Mouse (Mus musculus) lung, postnatal 10 days (tissue): ENCODE results near the gene Dab2ip.
A peak's percentile ranks its signal among the peaks of the same experiment; 100 is the strongest.

Source experiments
- DNase-seq: peaks from one replicate; pipeline ENCODE4 v3.0.0; 2021

The Dab2ip gene

GRCm38 (mm10) chr2:35688581-35688980 lies 130.5 kb downstream of the Dab2ip start:
- DNase-seq: no peak

- no peak for DNase-seq
These were observed 131.8 kb downstream of the Dab2ip start for GRCm38 (mm10) chr2:35689881-35690280.

DNA sequence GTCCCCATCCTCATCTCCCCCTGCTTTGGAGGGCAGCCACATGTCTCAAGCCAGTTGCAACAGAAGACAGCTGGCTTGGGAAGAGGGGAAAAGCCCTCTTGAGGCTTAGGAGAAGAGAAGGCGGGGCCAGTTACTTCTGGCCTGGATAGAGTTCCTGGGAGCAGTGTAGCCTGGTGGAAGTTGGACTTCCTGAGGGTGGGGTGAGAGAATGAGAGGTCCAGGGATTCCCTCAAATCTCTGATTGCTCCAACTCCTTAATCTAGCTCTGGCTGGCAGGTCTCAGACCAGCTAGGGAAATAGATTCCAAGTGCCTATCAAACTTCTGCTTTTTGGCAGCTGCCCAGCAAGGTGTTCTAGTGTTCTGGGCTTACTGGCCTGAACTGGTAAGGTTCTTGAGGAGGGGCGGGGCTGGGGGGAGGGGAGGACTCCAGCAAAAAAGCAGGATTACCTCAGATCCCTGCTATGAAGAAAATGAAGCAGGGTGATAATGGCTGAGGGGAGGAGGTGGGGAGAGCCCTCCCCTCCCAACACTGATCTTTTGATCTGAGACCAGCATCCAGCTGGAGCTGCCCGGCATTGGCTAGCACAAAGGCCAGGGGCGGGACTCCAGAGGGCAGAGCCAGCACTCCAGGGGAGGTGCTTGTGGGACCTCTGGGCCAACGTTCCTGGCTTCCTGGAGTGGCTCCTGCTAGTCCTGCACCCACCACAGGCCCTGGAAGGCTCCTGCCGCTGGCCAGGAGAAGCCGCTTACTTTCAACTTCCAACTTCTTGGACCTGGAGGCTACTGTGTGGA lies 133.4 kb downstream of the Dab2ip start:
- peak; percentile 94 for DNase-seq

DNA sequence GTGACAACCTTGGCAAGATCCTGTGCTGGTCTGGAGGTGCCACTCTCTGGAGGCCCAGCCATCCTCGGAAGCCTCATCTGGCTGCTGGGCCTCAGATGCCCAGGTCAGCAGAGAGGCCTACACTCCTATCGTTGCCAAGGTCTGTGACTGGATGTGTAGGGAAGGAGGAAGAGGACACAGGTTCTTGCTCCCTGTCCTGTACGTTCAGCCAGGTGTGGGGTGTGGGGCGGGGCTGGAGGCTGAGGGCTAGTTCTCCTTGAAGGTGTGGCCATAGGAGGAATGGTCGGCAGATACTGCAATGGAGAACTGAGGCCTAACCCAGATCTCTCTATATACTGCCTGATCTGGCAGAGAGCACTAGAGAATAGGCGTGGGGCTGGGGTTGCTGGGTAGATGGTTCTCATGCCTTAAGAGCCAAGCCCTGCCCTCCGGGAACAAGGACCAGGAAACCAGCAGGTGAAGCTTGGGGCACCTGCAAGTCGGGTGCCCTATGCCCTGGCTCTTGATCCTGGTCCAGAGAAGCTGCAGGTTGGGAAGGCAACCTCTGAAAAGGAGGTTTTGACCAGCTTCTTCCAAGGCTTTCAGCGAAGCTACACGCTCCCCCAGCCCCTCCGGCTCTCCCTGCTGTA lies 134.3 kb downstream of the Dab2ip start:
- DNase-seq: no peak

DNA sequence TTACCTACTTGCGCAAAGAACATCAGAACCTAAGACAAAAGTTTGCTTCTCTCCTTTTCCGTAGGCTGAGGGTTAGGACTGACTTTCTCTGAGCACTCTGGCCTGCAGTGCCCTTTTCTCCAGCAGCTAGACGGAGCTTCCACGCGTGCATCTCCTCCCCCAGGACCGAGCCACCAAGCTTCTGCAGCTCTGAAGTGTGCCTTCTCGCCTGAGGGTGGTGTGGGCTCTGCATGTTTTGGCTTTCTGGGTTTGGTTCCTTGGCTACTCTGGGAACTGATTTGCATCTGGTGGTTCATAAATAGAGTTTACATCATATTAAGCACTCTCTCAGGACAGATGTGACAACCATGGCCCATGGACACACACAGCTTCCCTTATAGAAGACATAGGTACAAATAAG lies 135.0 kb downstream of the Dab2ip start:
- no peak for DNase-seq

GRCm38 (mm10) chr2:35694111-35694510 lies 136.0 kb downstream of the Dab2ip start:
- no peak for DNase-seq

- DNase-seq: no peak
These were observed 138.1 kb downstream of the Dab2ip start for GRCm38 (mm10) chr2:35696193-35696541.

DNA sequence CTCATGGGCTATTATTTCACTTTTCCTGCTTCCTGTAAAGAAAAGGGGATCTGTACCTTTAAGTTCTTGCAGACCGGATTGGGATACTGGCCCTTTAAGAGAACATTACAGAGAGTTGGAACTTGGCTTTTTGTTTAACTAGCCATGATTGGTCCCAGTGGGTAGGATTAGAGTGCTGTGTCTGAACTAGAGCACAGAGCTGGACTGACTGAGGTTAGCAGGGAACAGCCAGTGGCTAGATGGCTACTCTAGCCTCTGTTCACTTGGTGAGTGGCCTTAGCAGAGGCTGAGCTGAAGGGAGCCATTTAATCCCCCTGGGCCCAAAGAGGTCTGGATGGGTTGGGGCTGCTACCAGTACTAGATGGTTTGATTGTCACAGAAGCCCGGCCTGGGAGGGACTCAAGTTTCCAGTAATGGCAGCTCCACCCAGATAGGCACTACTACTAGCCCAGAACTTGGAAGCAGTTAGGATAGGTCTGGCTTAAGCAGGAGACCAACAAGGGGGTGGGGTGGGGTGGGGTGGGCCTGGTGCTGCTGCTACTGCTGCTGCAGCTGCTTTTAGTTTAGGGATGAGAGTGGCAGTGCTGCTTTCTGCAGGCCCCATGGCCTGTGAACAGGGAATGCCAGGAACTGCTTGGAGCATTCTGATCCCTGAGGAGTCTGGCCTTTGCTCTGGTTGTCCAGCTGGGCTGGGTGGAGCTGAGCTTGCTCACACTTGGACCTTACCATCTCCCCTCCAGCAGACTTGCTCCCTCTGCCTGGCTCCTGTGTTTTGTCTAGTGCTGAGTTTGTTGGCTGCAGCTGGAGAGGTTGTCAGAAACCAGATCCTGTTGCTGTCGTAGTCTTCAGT lies 138.7 kb downstream of the Dab2ip start:
- DNase-seq: peak; percentile 68

DNA sequence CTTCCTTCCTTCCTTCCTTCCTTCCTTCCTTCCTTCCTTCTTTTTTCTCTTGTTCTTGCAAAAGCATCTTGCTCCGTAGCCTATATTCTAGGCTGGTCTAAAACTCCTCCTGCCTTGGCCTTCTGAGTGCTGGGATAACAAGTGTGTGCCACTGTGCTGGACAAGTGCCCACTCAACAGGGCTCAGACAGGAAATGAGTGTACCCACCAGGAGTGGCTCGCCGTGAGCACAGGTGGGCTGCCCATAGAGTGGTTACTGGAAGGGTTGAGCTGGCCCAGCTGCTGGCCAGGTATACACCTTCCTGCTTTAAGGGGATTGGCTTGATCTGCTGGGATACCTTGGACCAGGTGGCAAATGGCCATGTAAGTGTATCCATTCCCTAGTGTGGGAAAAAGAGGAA lies 139.7 kb downstream of the Dab2ip start:
- DNase-seq: no peak

DNA sequence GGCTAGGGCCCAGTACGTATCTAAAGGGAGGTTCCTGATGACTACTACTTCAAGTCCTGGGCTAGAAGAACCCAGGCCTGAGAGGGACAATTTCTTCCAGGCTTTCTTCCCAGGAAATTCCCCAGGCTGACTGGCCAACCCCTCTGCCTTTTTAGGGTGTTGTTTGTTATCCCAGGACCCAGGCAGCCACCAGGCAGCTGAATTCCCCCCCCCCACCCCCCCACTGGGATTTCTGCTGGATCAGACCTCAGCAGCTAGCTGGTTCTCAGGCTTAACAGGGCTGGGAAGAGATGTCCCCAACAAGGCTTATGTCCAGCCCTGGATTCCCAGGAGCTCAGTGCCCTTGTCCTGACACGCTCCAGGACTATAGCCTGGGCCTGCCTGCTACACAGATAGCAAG lies 142.9 kb downstream of the Dab2ip start:
- no peak for DNase-seq

DNA sequence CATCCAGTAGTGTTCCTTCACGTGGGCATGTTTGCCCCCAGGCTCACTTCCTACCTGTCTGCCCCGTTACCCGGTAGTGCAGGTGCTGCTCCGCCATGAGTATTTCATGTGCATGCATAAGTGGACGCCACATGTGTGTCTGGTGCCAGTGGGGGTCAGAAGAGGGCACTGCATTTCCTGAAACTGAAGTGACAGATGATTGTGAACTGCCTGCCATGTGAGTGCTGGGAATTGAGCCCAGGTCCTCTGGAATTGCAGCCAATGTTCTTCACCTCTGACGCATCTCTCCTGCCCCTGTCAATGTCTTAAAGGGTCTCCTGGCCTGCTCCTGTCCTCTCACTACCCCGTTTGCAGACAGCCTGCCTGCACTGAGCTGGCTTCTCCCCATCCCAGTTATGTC lies 143.9 kb downstream of the Dab2ip start:
- DNase-seq: no peak

DNA sequence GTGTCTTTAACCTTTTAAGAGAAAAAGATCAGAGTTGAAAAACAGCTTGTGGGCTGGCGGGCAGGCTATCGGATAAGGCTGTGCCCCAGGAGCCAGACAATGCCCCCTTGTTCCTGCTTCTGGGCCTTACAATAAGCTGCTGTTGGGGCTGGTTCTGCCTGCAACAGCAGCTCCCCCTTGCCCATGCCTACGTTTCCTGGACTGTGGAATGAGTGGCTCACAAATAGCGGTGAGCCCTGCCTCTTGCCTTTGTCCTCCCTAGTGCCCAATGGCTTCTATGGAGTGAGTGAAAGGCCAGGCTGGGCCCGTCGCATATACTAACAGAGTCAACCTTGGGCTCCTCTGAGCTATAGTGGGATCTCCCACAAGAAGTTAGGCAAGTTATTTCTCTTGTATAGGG lies 144.5 kb downstream of the Dab2ip start:
- no peak for DNase-seq

- no peak for DNase-seq
These were observed 145.2 kb downstream of the Dab2ip start for GRCm38 (mm10) chr2:35703241-35703640.

DNA sequence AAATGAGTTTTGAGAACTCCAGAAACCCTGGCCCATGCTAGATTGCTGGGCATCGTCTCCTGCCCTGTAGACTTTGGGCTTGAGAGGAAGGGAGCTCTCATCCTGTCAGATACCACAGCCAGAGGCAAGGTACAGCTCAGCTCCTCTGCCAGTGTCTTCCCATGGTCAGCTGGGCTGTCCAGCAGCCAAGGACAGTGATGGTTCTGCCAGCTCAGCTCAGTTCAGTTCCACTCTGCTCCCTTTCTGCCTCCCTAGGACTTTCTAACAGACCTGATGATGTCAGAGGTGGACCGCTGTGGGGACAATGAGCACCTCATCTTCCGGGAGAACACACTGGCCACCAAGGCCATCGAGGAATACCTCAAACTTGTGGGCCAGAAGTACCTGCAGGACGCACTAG lies 154.5 kb downstream of the Dab2ip start:
- no peak for DNase-seq

- no peak for DNase-seq
These were observed 155.4 kb downstream of the Dab2ip start for GRCm38 (mm10) chr2:35713460-35713859.

DNA sequence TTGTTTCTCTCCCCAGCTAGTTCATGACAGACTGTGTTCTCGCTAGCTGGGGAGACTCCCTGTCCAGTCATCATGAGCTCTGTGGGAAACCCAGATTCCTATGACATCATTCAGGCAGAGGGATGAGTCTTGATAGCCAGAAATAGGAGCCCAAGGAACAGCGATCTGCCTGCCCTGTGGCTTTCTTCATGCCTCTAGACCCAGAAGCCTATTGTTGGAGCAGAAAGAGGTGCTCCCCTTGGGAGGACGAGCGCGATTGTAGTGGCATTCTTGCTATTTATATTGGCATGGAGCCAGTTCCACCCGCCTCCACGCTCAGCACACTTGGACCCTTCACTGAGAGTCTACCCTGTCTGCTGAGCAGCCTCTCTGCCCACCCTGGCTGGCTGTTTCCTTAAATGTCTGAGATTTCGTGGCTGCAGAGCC lies 156.7 kb downstream of the Dab2ip start:
- DNase-seq: peak; percentile 39

DNA sequence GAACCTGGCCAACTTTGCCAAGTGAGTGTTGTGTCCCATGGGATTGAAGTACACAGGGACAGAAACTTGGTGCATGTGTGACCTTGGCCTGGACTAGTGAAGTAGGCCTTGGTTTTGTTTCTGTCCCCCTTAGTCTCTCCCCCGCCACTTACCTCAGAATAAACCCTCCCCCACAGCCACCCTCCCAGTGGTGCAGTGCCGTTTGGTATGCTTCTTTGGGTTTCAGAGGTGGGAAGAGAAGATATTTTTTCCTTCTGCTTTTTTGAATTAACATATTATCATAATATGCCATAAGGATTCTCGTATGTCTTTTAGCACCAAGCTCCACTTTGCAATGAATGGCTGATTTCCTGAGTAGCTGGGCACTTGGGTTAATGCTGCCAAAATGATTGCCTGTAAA lies 157.4 kb downstream of the Dab2ip start:
- no peak for DNase-seq

GRCm38 (mm10) chr2:35716175-35716574 lies 158.1 kb downstream of the Dab2ip start:
- no peak for DNase-seq

- no peak for DNase-seq
These were observed 160.0 kb downstream of the Dab2ip start for GRCm38 (mm10) chr2:35718003-35718500.

GRCm38 (mm10) chr2:35718662-35719061 lies 160.6 kb downstream of the Dab2ip start:
- no peak for DNase-seq

GRCm38 (mm10) chr2:35719230-35720005 lies 161.4 kb downstream of the Dab2ip start:
- DNase-seq: no peak

DNA sequence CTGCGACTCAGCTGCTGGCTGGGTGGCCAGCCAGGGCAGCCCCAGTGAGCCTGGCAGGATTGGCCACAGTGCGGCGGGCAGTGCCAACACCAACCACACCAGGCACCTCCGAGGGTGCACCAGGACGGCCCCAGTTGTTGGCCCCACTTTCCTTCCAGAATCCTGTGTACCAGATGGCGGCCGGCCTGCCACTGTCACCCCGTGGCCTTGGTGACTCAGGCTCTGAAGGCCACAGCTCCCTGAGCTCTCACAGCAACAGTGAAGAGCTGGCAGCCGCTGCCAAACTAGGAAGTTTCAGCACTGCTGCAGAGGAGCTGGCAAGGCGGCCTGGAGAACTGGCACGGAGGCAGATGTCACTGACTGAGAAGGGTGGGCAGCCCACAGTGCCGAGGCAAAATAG lies 162.0 kb downstream of the Dab2ip start:
- DNase-seq: no peak

GRCm38 (mm10) chr2:35720550-35720949 lies 162.5 kb downstream of the Dab2ip start:
- DNase-seq: no peak
